Mouse (Mus musculus) megakaryocyte, embryonic 14.5 days (primary cell): ENCODE measurements around the gene Gipc2.

ENCODE experiments used
- FLI1 ChIP-seq: IDR thresholded peaks from 2 replicates; pipeline ENCODE4 v1.6.1; 2012; ENCODE audit warnings: low read length, inconsistent platforms, mixed read lengths
- GATA1 ChIP-seq: IDR thresholded peaks from 3 replicates; pipeline ENCODE4 v1.6.1; 2012; ENCODE audit warnings: mixed read lengths, low read length, inconsistent platforms, borderline replicate concordance

- TF ChIP-seq GATA1 (no peak), FLI1 (no peak)
These were observed 12.8 kb upstream of the Gipc2 start for GRCm38 (mm10) chr3:152178816-152179215.
